24 mouse cellular contexts compared by ENCODE assay signal in the genomic region with DNA sequence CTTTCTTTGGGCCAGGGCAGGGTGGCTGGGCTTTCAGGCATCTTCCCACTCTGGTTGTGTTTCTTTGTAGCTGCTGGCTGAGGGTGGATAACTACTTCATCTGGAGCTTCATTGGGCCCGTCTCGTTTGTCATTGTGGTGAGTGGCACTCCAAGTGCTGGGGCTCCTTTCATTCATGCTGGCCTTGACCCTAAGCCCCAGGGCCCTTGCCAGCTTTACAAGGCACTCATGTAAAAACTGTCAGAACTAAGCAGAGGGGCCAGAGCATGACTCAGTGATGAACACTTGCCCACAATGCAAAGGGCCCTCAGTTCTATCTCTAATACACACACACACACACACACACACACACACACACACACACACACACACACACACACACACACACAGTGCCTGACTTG. TPM values are rescaled to one million over a fixed set of nuclear protein-coding genes. Genes with fewer than 3 reads are reported as not detected.
A peak's percentile ranks its signal among the peaks of the same experiment; 100 is the strongest.
DNase-seq lines count a peak whose midpoint lies in the region; ATAC-seq lines count a peak whose summit lies in the region.
"Had no signal": no experiment of that assay in that cellular context is flagged by ENCODE, and none has a peak within 500 bp of the region (broad histone marks: within the 10 kb centered on the region; RNA-seq: fewer than 3 reads in every experiment).

No protein-coding gene starts in this region.

- no peaks in the 10 kb centered on the region for H3K27me3 ChIP-seq in forebrain, embryonic 11.5 days (ENCODE audit: control insufficient read depth, insufficient read depth, low read length)
- no peaks in the 10 kb centered on the region for H3K27me3 ChIP-seq in forebrain, embryonic 12.5 days
- H3K27me3 ChIP-seq: CH12.LX; embryonic facial prominence, embryonic 13.5 days; embryonic facial prominence, embryonic 15.5 days; Patski had no signal

- no peak overlapping the region for H3K27ac ChIP-seq in forebrain, embryonic 11.5 days (ENCODE audit: low read depth, low read length)
- H3K27ac ChIP-seq in forebrain, embryonic 12.5 days = no peak overlapping the region
- H3K27ac ChIP-seq: embryonic facial prominence, embryonic 13.5 days; embryonic facial prominence, embryonic 15.5 days; forebrain, embryonic 10.5 days had no signal

- no peaks in the 10 kb centered on the region for H3K4me1 ChIP-seq in forebrain, embryonic 11.5 days (replicated peaks; ENCODE audit: control insufficient read depth, insufficient read depth, low read length)
- no peaks in the 10 kb centered on the region for H3K4me1 ChIP-seq in forebrain, embryonic 12.5 days
- H3K4me1 ChIP-seq: embryonic facial prominence, embryonic 13.5 days; embryonic facial prominence, embryonic 15.5 days; forebrain, embryonic 10.5 days had no signal

- no peak for ATAC-seq in forebrain, embryonic 11.5 days (replicated peaks; ENCODE audit: low FRiP score)
- ATAC-seq in forebrain, embryonic 12.5 days (ENCODE audit: low FRiP score) = no peak
- ATAC-seq: activated CD4-positive, CD25-positive, alpha-beta regulatory T cell, adult 4 months; CD4-positive, CD25-positive, alpha-beta regulatory T cell, adult 4 months; forebrain, embryonic 14.5 days; forebrain, embryonic 16.5 days; Patski had no signal

- DNase-seq in adrenal gland, adult (ENCODE audit: inconsistent age in 2 of 2, low spot score in 1 of 2) = peak; percentile 59 to 64
- no peak for DNase-seq in adrenal gland, adult 18-20 months (ENCODE audit: low spot score in 2 of 2)
- peak; percentile 56 for DNase-seq in adrenal gland, postnatal 14 days
- DNase-seq in adrenal gland, adult 8-10 months = no peak
- peak; percentile 40 for DNase-seq in forebrain, embryonic 11.5 days (ENCODE audit: low spot score)
- peak; percentile 1 for DNase-seq in right cerebral cortex, postnatal 4 days
- DNase-seq in right cerebral cortex, postnatal 10 days (ENCODE audit: low spot score in 2 of 2) = no peak
- DNase-seq: B cell, adult 2 months; cerebellum, adult 11 months; cerebellum, adult 8-10 months; cerebellum, postnatal 36 days; embryo, embryonic 11 days had no signal

- no peak overlapping the region for H3K9ac ChIP-seq in forebrain, embryonic 11.5 days (ENCODE audit: low read length)
- H3K9ac ChIP-seq in forebrain, embryonic 12.5 days = no peak overlapping the region
- H3K9ac ChIP-seq: embryonic facial prominence, embryonic 13.5 days; embryonic facial prominence, embryonic 15.5 days had no signal

- no peaks in the 10 kb centered on the region for H3K9me3 ChIP-seq in forebrain, embryonic 11.5 days (ENCODE audit: control insufficient read depth, low read length)
- H3K9me3 ChIP-seq in forebrain, embryonic 12.5 days = no peaks in the 10 kb centered on the region
- H3K9me3 ChIP-seq: embryonic facial prominence, embryonic 13.5 days; embryonic facial prominence, embryonic 15.5 days; forebrain, embryonic 10.5 days; G1E had no signal

- no peak overlapping the region for H3K4me3 ChIP-seq in forebrain, embryonic 11.5 days (ENCODE audit: low read depth, low read length)
- no peak overlapping the region for H3K4me3 ChIP-seq in forebrain, embryonic 12.5 days (replicated peaks)
- H3K4me3 ChIP-seq: embryonic facial prominence, embryonic 13.5 days; embryonic facial prominence, embryonic 15.5 days; erythroblast, embryonic 14.5 days; forebrain, embryonic 10.5 days had no signal

- peaks cover 13% of the 10 kb centered on the region; the same call in 1 of the 2 replicates for H3K36me3 ChIP-seq in forebrain, embryonic 11.5 days (ENCODE audit: control insufficient read depth, insufficient read depth, low read length)
- peaks cover 98% of the 10 kb centered on the region for H3K36me3 ChIP-seq in forebrain, embryonic 12.5 days (replicated peaks)

- 77% methylated on average over 2 of the region's 2 CpGs for WGBS in forebrain, embryonic 11.5 days
- 70% methylated on average over 2 of the region's 2 CpGs for WGBS in forebrain, embryonic 12.5 days

- H3K4me2 ChIP-seq in forebrain, embryonic 11.5 days (ENCODE audit: low read depth, low read length, severe bottlenecking) = no peak overlapping the region
- no peak overlapping the region for H3K4me2 ChIP-seq in forebrain, embryonic 12.5 days
- H3K4me2 ChIP-seq: embryonic facial prominence, embryonic 13.5 days; embryonic facial prominence, embryonic 15.5 days had no signal

RNA-seq across cellular contexts. Expression of a gene that starts 20.0 kb away (rescaled TPM):
- total RNA-seq in adrenal gland, adult 18-20 months (2021) = 1 to 10 TPM; 1.2 to 1.7 TPM
- 1.1 and 1.4 TPM in 2 replicates for total RNA-seq in adrenal gland, postnatal 14 days (2021)
- total RNA-seq in adrenal gland, adult 8-10 months (2022) = 1 to 10 TPM; 1.5 to 2.2 (median 1.9) TPM
- polyA plus RNA-seq in forebrain, embryonic 11.5 days (2014; fragmentation: Nextera tagmentation; extraction: Ambion mirVana) = 0.92 and 1.2 TPM in 2 replicates
- polyA plus RNA-seq in forebrain, embryonic 12.5 days (2016; fragmentation: Nextera tagmentation; extraction: Ambion mirVana) = 0.88 and 0.90 TPM in 2 replicates
- polyA plus RNA-seq: erythroblast, embryonic 14.5 days had no signal

RNA-seq across cellular contexts. Expression of a gene that starts 20.3 kb away (rescaled TPM):
- 1 to 10 TPM; 1.7 to 2.8 TPM for total RNA-seq in adrenal gland, adult 18-20 months (2021)
- total RNA-seq in adrenal gland, postnatal 14 days (2021) = 9.7 and 10.7 TPM in 2 replicates
- 1 to 10 TPM; 1.1 to 2.7 (median 1.8) TPM for total RNA-seq in adrenal gland, adult 8-10 months (2022)
- polyA plus RNA-seq in forebrain, embryonic 11.5 days (2014; fragmentation: Nextera tagmentation; extraction: Ambion mirVana) = 92.7 and 94.0 TPM in 2 replicates
- 59.0 and 61.0 TPM in 2 replicates for polyA plus RNA-seq in forebrain, embryonic 12.5 days (2016; fragmentation: Nextera tagmentation; extraction: Ambion mirVana)

RNA-seq across cellular contexts. Expression of a gene that starts 35.1 kb away (rescaled TPM):
- total RNA-seq in adrenal gland, adult 18-20 months (2021) = 10 to 100 TPM; 39.6 to 76.0 TPM
- total RNA-seq in adrenal gland, postnatal 14 days (2021) = 63.1 and 64.1 TPM in 2 replicates
- 100 to 1,000 TPM in 3 of 4 experiments, 10 to 100 TPM in 1; 90.5 to 113 (median 105) TPM for total RNA-seq in adrenal gland, adult 8-10 months (2022)
- polyA plus RNA-seq in forebrain, embryonic 11.5 days (2014; fragmentation: Nextera tagmentation; extraction: Ambion mirVana) = 24.5 and 27.8 TPM in 2 replicates
- polyA plus RNA-seq in forebrain, embryonic 12.5 days (2016; fragmentation: Nextera tagmentation; extraction: Ambion mirVana) = 30.4 and 31.3 TPM in 2 replicates

RNA-seq across cellular contexts. Expression of a gene that starts 37.8 kb away (rescaled TPM):
- 100 to 1,000 TPM; 279 to 302 TPM for total RNA-seq in adrenal gland, adult 18-20 months (2021)
- total RNA-seq in adrenal gland, postnatal 14 days (2021) = 251 and 300 TPM in 2 replicates
- 100 to 1,000 TPM; 240 to 263 (median 253) TPM for total RNA-seq in adrenal gland, adult 8-10 months (2022)
- 171 and 189 TPM in 2 replicates for polyA plus RNA-seq in forebrain, embryonic 11.5 days (2014; fragmentation: Nextera tagmentation; extraction: Ambion mirVana)
- polyA plus RNA-seq in forebrain, embryonic 12.5 days (2016; fragmentation: Nextera tagmentation; extraction: Ambion mirVana) = 181 and 187 TPM in 2 replicates

Comparison
In these comparisons a context has a peak if more than half of its experiments do, and no peak if none do; other contexts are left out.
1. DNase-seq: peak in adrenal gland, adult (2 of 2), adrenal gland, postnatal 14 days (single experiment), forebrain, embryonic 11.5 days (single experiment) and right cerebral cortex, postnatal 4 days (single experiment); none in adrenal gland, adult 18-20 months (0 of 2), adrenal gland, adult 8-10 months (single experiment) and right cerebral cortex, postnatal 10 days (0 of 2).